Mouse (Mus musculus) central nervous system, embryonic 11.5 days (tissue): ENCODE measurements around the gene Ccer2. TPM values are rescaled to one million over a fixed set of nuclear protein-coding genes. Genes with fewer than 3 reads are reported as not detected.

Experiments used
- polyA plus RNA-seq: library from polyadenylated mRNA; depleted of rRNA; stranded (reverse); fragments of >200 nt; gene quantifications from 2 replicates; pipeline ENCODE4 v1.2.3, GENCODE M21; 2012; rRNA removed

Gene Ccer2
- polyA plus RNA-seq: 1.3 and 1.7 TPM in 2 replicates

GRCm38 (mm10) chr7:28756079-28756478 lies at the start of gene Ccer2:
Gene Ccer2 (plus strand): TSS chr7:28756174.

DNA sequence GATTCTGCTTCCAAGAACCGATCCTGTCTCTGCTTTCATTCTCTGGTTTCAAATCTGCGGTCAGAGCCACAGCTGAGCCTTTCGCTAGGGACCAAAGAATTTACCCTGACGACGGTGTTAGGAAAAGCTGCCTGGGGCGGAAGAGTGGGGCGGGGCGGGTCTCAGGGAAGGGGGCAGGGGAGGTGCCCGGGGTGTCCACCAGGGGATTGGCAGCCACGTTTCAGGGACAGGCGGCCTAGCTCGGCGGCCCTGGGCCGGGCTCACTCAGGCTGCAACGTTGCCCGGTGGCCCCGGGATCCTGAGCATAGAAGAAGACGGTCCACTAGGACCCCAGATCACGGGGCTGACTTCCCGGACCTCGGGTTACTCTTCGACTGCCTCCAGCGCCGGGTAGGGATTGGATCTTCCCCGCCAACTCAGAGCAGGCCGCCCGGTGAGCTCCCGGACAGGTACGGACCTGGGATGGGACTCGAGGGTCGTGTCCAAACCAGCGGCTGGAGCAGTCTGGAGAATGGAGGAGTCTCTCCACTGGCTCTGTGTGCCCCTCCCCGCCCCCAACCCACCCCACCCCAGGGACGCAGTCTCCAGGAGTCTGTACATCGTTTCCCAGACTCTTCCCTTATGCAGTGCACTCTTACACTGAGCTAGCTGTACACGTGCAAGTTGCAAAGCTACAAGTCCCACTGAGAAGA lies 39.2 kb upstream of the Ccer2 start, which contains the start of gene Fbxo17:
Gene Fbxo17, plus strand, starts transcription at position 215 of the 692 bp plus-strand sequence.

DNA sequence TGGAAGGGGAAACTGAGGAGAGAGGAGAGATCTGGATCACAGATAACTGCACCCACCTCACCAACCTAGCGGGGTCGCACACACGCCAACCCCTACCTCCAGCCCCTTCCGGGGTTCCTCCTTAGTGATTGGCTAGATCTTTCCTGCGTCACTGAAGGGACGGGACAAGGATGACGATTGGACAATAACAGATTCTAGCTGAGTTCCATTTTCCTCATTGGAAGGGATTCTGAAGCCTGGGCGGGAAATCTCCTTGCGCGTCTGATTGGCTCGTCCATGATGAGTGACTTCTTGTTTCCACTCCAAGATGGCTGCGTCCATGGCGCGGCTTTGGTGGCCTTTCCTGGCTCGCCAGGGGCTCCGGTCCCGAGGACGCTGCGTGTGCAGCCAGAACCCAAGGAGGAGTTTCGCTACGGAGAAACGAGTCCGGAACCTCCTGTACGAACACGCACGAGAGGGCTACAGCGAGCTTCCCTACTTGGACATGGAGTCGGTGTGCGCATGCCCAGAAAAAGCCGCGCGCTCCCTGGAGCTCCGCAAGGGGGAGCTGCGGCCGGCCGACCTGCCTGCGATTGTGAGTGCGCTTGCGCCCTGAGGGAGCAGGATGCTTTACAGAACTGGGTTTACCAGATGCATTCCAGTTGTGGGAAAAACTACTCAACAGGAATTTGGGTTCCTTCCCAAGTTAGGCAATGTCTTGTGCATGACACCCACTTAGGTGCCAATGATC lies 14.1 kb upstream of the Ccer2 start, which contains the start of the genes Mrps12 and Sars2:
Gene Mrps12, minus strand, starts transcription at position 112 of the 730 bp plus-strand sequence.
Gene Sars2, plus strand, starts transcription at position 284 of the 730 bp plus-strand sequence.

GRCm38 (mm10) chr7:28766173-28766879 lies 10.4 kb downstream of the Ccer2 start, which contains the start of gene Sirt2:
Gene Sirt2 (plus strand): TSS chr7:28766735.

DNA sequence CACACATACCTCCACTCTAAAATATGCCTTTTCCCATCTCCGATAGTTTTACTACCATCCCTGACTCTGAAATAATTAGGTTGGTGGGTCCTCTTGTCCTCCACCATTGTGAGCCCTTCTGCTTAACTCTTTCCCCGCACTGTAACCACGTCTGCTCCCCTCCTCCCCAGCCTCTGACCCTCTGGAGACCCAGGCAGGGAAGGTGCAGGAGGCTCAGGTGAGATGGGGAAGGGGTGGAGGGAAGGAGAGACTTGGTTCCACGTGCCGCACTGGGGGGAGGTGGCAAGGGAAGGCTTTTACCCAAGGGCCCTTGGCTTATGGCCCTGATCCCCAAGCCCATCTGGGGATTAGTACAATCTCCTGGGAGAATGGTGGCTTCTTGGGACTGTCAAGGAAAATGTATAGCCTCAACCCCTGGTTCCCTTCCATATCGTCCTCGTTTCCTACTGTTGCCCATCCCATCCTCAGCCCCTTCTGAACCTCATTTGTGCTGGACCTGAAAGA lies 11.5 kb downstream of the Ccer2 start, which contains the start of gene Nfkbib:
Gene Nfkbib, minus strand, starts transcription at position 51 of the 504 bp plus-strand sequence.

GRCm38 (mm10) chr7:28788307-28789195 lies 32.6 kb downstream of the Ccer2 start, which contains the start of gene Rinl:
Gene Rinl (plus strand): TSS chr7:28788969.

GRCm38 (mm10) chr7:28808221-28808941 lies 52.4 kb downstream of the Ccer2 start, which contains the start of gene Hnrnpl:
Gene Hnrnpl (plus strand): TSS chr7:28808541.

Other genes with a start within 250 kb of the Ccer2 start
- not detected in 2 replicates for gene Ifnl2, start 245.7 kb upstream of the Ccer2 start, polyA plus RNA-seq
- not detected in 2 replicates for gene Ifnl3, start 233.3 kb upstream of the Ccer2 start, polyA plus RNA-seq
- not detected in 2 replicates for gene Sycn, start 215.3 kb upstream of the Ccer2 start, polyA plus RNA-seq
- 0.07 TPM in 1 of 2 replicates, not detected in the other for gene Nccrp1, start 208.9 kb upstream of the Ccer2 start, polyA plus RNA-seq
- gene Samd4b, start 158.0 kb upstream of the Ccer2 start, polyA plus RNA-seq: 47.4 and 72.3 TPM in 2 replicates
- 30.7 and 42.8 TPM in 2 replicates for gene Pak4, start 158.0 kb upstream of the Ccer2 start, polyA plus RNA-seq
- 0.05 TPM in 1 of 2 replicates, not detected in the other for gene Acp7, start 124.8 kb upstream of the Ccer2 start, polyA plus RNA-seq
- 5.5 and 12.1 TPM in 2 replicates for gene Fbxo27, start 63.3 kb upstream of the Ccer2 start, polyA plus RNA-seq
- gene Fbxo17, start 39.4 kb upstream of the Ccer2 start, polyA plus RNA-seq: 5.6 and 10.4 TPM in 2 replicates
- 66.2 and 163 TPM in 2 replicates for gene Mrps12, start 14.4 kb upstream of the Ccer2 start, polyA plus RNA-seq
- 28.0 and 31.2 TPM in 2 replicates for gene Sars2, start 14.2 kb upstream of the Ccer2 start, polyA plus RNA-seq
- 70.2 and 74.6 TPM in 2 replicates for gene Sirt2, start 10.6 kb downstream of the Ccer2 start, polyA plus RNA-seq
- gene Nfkbib, start 11.3 kb downstream of the Ccer2 start, polyA plus RNA-seq: 22.2 and 23.3 TPM in 2 replicates
- gene Rinl, start 32.8 kb downstream of the Ccer2 start, polyA plus RNA-seq: 1.7 and 3.6 TPM in 2 replicates
- 662 and 695 TPM in 2 replicates for gene Hnrnpl, start 52.4 kb downstream of the Ccer2 start, polyA plus RNA-seq
- gene Ech1, start 69.0 kb downstream of the Ccer2 start, polyA plus RNA-seq: 45.3 and 77.0 TPM in 2 replicates
- gene Lgals4, start 77.7 kb downstream of the Ccer2 start, polyA plus RNA-seq: 5.7 and 5.8 TPM in 2 replicates
- 6.3 and 9.3 TPM in 2 replicates for gene Lgals7, start 107.7 kb downstream of the Ccer2 start, polyA plus RNA-seq
- gene Capn12, start 125.2 kb downstream of the Ccer2 start, polyA plus RNA-seq: 0.08 and 0.12 TPM in 2 replicates
- 152 and 193 TPM in 2 replicates for gene Actn4, start 206.2 kb downstream of the Ccer2 start, polyA plus RNA-seq
- gene Eif3k, start 225.7 kb downstream of the Ccer2 start, polyA plus RNA-seq: 480 and 523 TPM in 2 replicates
- gene Map4k1, start 225.9 kb downstream of the Ccer2 start, polyA plus RNA-seq: 8.5 and 12.6 TPM in 2 replicates